Mouse (Mus musculus): ENCODE measurements around the gene Fcgbp. TPM values are rescaled to one million over a fixed set of nuclear protein-coding genes. Genes with fewer than 3 reads are reported as not detected.

The Fcgbp gene
- 0.04 TPM in 1 of 2 replicates, not detected in the other for polyA plus RNA-seq (2014; fragmentation: Nextera tagmentation; extraction: Ambion mirVana)

DNA sequence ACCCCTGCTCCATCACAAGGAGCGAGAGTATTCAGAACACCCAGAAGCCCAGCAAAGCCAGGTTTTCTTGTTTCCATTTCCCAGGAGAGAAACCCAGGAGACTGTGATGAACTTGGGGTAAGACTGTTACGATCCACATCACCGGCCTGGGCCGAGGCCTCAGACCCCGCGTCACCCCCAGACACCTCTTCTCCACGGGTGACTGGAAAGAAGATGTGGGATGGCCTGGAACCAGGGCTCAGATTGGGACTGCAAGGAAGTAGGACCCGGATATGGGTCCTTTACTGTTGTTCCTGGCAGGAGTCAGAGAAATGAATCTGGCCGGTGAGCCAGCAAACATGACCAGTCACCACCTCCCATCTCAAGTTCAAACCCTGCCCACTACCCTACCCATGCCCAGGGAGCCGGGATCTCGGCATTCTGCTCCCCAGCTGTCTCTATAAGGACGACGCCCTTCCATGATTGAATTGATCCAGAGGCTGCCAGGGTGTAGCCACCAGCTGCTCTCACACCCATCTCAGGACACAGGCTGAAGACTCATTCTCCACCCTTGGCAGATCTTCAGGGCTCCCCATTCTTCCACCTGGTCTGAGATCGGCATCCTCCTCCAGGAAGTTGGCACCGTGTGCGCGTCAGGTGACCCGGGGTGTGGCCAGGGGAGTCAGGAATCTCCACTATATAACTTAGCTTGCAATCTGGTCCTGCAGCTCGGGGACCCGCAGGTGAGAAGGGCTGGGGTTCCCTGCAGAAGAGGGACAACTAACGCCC is at the start of gene Fcgbp:
Gene Fcgbp, plus strand, starts transcription at position 706 of the 768 bp plus-strand sequence.
- 84% methylated on average over 21 of the region's 21 CpGs for WGBS
- DNase-seq (ENCODE audit: low spot score) (no peak), ATAC-seq (replicated peaks; ENCODE audit: low FRiP score) (no peak)
- H3K4me1 ChIP-seq (replicated peaks; ENCODE audit: control insufficient read depth, insufficient read depth, low read length): no peaks in the 10 kb centered on the region
- no peak within 1 kb of the TSS for H3K9ac ChIP-seq (ENCODE audit: low read depth, low read length)
- H3K27me3 ChIP-seq (replicated peaks; ENCODE audit: control insufficient read depth, insufficient read depth, low read length): no peaks in the 10 kb centered on the region
- H3K36me3 ChIP-seq (ENCODE audit: control insufficient read depth, insufficient read depth, low read length): no peaks in the 10 kb centered on the region
- no peak within 1 kb of the TSS for H3K4me2 ChIP-seq
- H3K27ac ChIP-seq (ENCODE audit: low read depth, low read length): no peak within 1 kb of the TSS
- no peaks in the 10 kb centered on the region for H3K9me3 ChIP-seq (ENCODE audit: control insufficient read depth, low read length)
- no peak within 1 kb of the TSS for H3K4me3 ChIP-seq (ENCODE audit: low read depth, low read length)

- no peak overlapping the region for H3K4me2 ChIP-seq
- DNase-seq (ENCODE audit: low spot score): no peak
- H3K9me3 ChIP-seq (ENCODE audit: control insufficient read depth, low read length): no peaks in the 10 kb centered on the region
- no peak overlapping the region for H3K4me3 ChIP-seq (ENCODE audit: low read depth, low read length)
- H3K27ac ChIP-seq (ENCODE audit: low read depth, low read length): no peak overlapping the region
- H3K9ac ChIP-seq (ENCODE audit: low read depth, low read length): no peak overlapping the region
- H3K36me3 ChIP-seq (ENCODE audit: control insufficient read depth, insufficient read depth, low read length): peaks cover 59% of the 10 kb centered on the region
- H3K4me1 ChIP-seq (replicated peaks; ENCODE audit: control insufficient read depth, insufficient read depth, low read length): peaks cover 3% of the 10 kb centered on the region; the same call in 1 of the 2 replicates
- ATAC-seq (replicated peaks; ENCODE audit: low FRiP score): no peak
- WGBS: 83% methylated on average over 4 of the region's 4 CpGs
- no peaks in the 10 kb centered on the region for H3K27me3 ChIP-seq (replicated peaks; ENCODE audit: control insufficient read depth, insufficient read depth, low read length)
Observed at GRCm38 (mm10) chr7:28044524-28044923, 26.5 kb upstream of the Fcgbp start.

GRCm38 (mm10) chr7:28049476-28050409 is 21.3 kb upstream of the Fcgbp start, which contains the start of gene Psmc4:
Gene Psmc4 (minus strand): TSS chr7:28050101.
- peaks cover 3% of the 10 kb centered on the region; the same call in 1 of the 2 replicates for H3K4me1 ChIP-seq (replicated peaks; ENCODE audit: control insufficient read depth, insufficient read depth, low read length)
- no peaks in the 10 kb centered on the region for H3K9me3 ChIP-seq (ENCODE audit: control insufficient read depth, low read length)
- peaks cover 29% of the 10 kb centered on the region for H3K36me3 ChIP-seq (ENCODE audit: control insufficient read depth, insufficient read depth, low read length)
- peak; percentile 97 for ATAC-seq (replicated peaks; ENCODE audit: low FRiP score)
- under 1% methylated on average over 52 of the region's 52 CpGs for WGBS
- peak; percentile 93 for DNase-seq (ENCODE audit: low spot score)
- H3K27me3 ChIP-seq (replicated peaks; ENCODE audit: control insufficient read depth, insufficient read depth, low read length): no peaks in the 10 kb centered on the region
- peak within 1 kb of the TSS; percentile 76 for H3K4me2 ChIP-seq
- H3K4me3 ChIP-seq (ENCODE audit: low read depth, low read length): peak within 1 kb of the TSS; percentile 74
- no peak within 1 kb of the TSS for H3K27ac ChIP-seq (ENCODE audit: low read depth, low read length)
- H3K9ac ChIP-seq (ENCODE audit: low read depth, low read length): peak within 1 kb of the TSS; percentile 70

- Histone ChIP-seq H3K4me2 (peak overlapping the region; percentile 49), H3K36me3 (ENCODE audit: control insufficient read depth, insufficient read depth, low read length) (peaks cover 26% of the 10 kb centered on the region), H3K4me3 (ENCODE audit: low read depth, low read length) (no peak overlapping the region), H3K27me3 (replicated peaks; ENCODE audit: control insufficient read depth, insufficient read depth, low read length) (no peaks in the 10 kb centered on the region), H3K9me3 (ENCODE audit: control insufficient read depth, low read length) (no peaks in the 10 kb centered on the region), H3K9ac (ENCODE audit: low read depth, low read length) (peak overlapping the region; percentile 36; the same call in 1 of the 2 replicates), H3K4me1 (replicated peaks; ENCODE audit: control insufficient read depth, insufficient read depth, low read length) (peaks cover 3% of the 10 kb centered on the region; the same call in 1 of the 2 replicates), H3K27ac (ENCODE audit: low read depth, low read length) (no peak overlapping the region)
- 56% methylated on average over 17 of the region's 17 CpGs for WGBS
- DNase-seq (ENCODE audit: low spot score) (no peak), ATAC-seq (replicated peaks; ENCODE audit: low FRiP score) (0 out of 2 replicates have a peak, but pooled peaks have one; percentile 2)
Observed at GRCm38 (mm10) chr7:28050584-28050983, 20.5 kb upstream of the Fcgbp start.

GRCm38 (mm10) chr7:28053046-28053930 is 17.7 kb upstream of the Fcgbp start:
- no peaks in the 10 kb centered on the region for H3K27me3 ChIP-seq (replicated peaks; ENCODE audit: control insufficient read depth, insufficient read depth, low read length)
- no peak overlapping the region for H3K9ac ChIP-seq (ENCODE audit: low read depth, low read length)
- no peak for DNase-seq (ENCODE audit: low spot score)
- H3K4me2 ChIP-seq: no peak overlapping the region
- no peak overlapping the region for H3K4me3 ChIP-seq (ENCODE audit: low read depth, low read length)
- ATAC-seq (replicated peaks; ENCODE audit: low FRiP score): no peak
- no peak overlapping the region for H3K27ac ChIP-seq (ENCODE audit: low read depth, low read length)
- peaks cover 3% of the 10 kb centered on the region; the same call in 1 of the 2 replicates for H3K36me3 ChIP-seq (ENCODE audit: control insufficient read depth, insufficient read depth, low read length)
- WGBS: 81% methylated on average over 6 of the region's 6 CpGs
- peaks cover 3% of the 10 kb centered on the region; the same call in 1 of the 2 replicates for H3K4me1 ChIP-seq (replicated peaks; ENCODE audit: control insufficient read depth, insufficient read depth, low read length)
- no peaks in the 10 kb centered on the region for H3K9me3 ChIP-seq (ENCODE audit: control insufficient read depth, low read length)

GRCm38 (mm10) chr7:28059972-28060371 is 11.1 kb upstream of the Fcgbp start:
- WGBS: 81% methylated on average over 1 of the region's 1 CpGs

DNA sequence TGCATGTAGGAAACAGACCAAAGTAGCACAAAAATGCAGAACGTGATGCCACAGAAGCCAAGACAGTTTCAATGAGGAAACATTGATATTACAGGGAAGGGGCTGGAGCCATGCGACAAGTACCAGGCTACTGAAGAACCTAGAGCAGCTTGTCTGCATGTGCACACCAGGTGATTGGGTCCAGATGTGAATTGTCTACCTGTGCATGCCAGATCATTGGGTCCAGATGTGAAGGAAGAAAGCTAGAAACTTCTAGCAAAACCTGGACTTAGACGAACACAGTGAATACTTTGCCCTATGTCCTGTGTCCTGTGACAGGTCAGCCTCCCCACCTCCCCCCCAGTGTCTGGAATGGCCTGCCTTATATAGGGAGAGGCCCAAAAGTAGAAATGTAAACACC is 2.4 kb upstream of the Fcgbp start:
- H3K4me3 ChIP-seq (ENCODE audit: low read depth, low read length): no peak overlapping the region

More at GRCm38 (mm10) chr7:28059972-28060371, 11.1 kb upstream of the Fcgbp start:
- Histone ChIP-seq H3K27me3 (replicated peaks; ENCODE audit: control insufficient read depth, insufficient read depth, low read length) (no peaks in the 10 kb centered on the region), H3K9ac (ENCODE audit: low read depth, low read length) (no peak overlapping the region), H3K27ac (ENCODE audit: low read depth, low read length) (no peak overlapping the region), H3K9me3 (ENCODE audit: control insufficient read depth, low read length) (no peaks in the 10 kb centered on the region), H3K4me1 (replicated peaks; ENCODE audit: control insufficient read depth, insufficient read depth, low read length) (no peaks in the 10 kb centered on the region), H3K4me3 (ENCODE audit: low read depth, low read length) (no peak overlapping the region), H3K36me3 (ENCODE audit: control insufficient read depth, insufficient read depth, low read length) (no peaks in the 10 kb centered on the region), H3K4me2 (no peak overlapping the region)
- no peak for ATAC-seq (replicated peaks; ENCODE audit: low FRiP score)
- no peak for DNase-seq (ENCODE audit: low spot score)

More for the DNA sequence above, 2.4 kb upstream of the Fcgbp start:
- DNase-seq (ENCODE audit: low spot score): no peak
- no peaks in the 10 kb centered on the region for H3K9me3 ChIP-seq (ENCODE audit: control insufficient read depth, low read length)
- WGBS: 77% methylated on average over 3 of the region's 3 CpGs
- H3K9ac ChIP-seq (ENCODE audit: low read depth, low read length): no peak overlapping the region
- H3K4me1 ChIP-seq (replicated peaks; ENCODE audit: control insufficient read depth, insufficient read depth, low read length): no peaks in the 10 kb centered on the region
- ATAC-seq (replicated peaks; ENCODE audit: low FRiP score): no peak
- no peak overlapping the region for H3K27ac ChIP-seq (ENCODE audit: low read depth, low read length)
- no peaks in the 10 kb centered on the region for H3K36me3 ChIP-seq (ENCODE audit: control insufficient read depth, insufficient read depth, low read length)
- H3K27me3 ChIP-seq (replicated peaks; ENCODE audit: control insufficient read depth, insufficient read depth, low read length): no peaks in the 10 kb centered on the region
- no peak overlapping the region for H3K4me2 ChIP-seq

All from liver, embryonic 11.5 days (tissue).